Mouse (Mus musculus) cerebellum, postnatal 36 days (tissue): ENCODE measurements at regions not wholly inside any gene's neighbourhood (a gene's known extent, or its start where the extent isn't known, plus 50 kb on each side); places are given as distances from the start of the nearest gene placed in this dataset.

Experiments
- DNase-seq, 2 experiments: peaks; one replicate each; pipeline ENCODE4 v3.0.0; 2021 to 2022; ENCODE audit warnings: mixed read lengths in 2 of 2

DNA sequence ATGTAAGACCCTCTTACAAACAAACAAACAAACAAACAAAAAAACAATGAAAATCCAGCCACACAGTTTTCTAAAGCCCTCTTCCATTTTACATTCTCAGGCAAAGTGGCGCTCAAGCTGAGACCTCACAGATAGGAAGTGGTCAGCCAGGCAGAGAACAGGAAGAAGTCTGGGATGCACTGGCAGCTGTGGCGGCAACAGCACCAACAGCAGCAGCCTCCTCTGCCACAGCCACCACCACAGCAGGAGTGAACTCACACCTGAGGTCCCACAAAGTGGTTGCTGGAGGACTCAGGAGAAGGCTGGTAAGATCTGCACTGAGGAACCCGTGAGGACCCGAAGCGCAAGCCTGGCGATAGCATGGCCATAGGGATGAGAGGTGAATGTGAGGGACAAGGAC is 156.3 kb downstream of the Grm4 start:
- no peak for DNase-seq

DNA sequence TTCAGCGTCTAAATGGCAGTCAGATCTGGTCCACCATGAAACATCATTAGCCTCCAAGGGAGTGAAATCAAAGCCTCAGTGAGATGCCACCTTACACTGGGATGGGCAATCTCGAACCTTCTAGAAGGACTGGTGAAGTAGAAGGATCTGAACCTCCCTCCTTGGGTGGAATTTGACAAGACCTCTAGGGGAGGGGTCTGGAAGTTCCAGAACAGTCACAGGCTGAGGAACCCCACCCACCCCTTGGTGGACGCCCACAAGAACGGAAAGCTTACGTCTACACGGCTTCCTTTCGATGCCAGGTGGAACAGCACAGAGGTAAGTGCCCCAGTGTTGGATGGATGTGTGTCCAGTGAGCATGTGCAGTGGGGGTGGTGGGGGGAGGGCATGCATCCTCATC is 156.9 kb downstream of the Grm4 start:
- DNase-seq, result no peak

DNA sequence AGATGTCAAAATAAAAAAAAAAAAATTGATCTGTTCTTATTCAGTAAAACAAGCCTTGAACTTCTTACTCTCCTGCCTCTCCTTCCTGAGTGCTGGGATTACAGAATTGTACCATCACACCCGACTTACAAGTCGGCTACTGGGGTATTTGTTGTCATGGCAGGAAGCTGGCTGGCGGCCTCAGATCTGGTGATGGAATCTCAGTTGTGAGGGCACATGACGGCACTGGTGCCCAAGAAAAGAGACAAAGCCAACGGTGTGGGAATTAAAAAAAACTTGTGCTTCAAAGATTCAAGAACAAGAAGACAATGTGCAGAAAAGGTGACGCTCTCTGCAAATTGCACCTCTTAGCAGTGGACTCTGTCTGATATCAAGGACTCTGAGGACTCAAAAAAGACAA is 157.3 kb downstream of the Grm4 start:
- no peak for DNase-seq

DNA sequence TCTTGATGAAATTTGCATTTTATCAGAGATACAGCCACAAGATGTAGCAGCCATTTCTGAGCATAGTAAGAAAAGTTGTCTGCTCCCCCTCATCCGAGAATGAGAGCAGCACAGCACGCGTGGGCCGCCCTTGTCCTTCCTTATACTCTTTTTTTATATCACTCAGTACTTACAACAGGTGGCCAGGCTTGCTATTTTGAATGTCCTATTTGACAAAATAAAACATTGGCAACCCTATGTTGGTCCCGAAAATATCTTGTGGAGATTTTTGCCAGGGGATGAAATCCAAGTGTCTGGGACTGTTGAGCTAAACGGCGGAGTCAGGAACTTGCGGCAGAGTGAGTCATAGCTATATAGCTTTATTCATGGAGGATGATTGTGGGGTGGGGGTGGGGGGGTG is 158.0 kb upstream of the Lemd2 start:
- no peak for DNase-seq

DNA sequence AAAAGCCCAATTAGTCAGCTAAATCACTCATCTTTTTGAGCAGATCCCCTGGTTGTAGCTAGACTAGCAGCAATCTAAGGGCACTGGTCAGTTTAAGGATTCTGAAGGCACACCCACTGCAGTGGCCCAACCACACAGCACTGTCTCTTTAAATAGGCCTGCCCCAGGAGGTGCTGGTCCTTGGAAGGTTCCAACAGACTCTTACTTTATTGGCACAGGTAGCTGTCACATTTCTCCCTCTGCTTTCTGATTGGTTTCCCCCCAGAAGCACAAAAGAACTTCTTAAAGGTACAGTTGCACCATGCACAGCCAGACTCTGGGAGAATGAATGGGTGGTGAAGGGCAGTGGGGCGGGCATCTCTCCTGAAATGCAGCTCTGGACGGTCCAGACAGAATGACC is 157.1 kb upstream of the Lemd2 start:
- no peak for DNase-seq

DNA sequence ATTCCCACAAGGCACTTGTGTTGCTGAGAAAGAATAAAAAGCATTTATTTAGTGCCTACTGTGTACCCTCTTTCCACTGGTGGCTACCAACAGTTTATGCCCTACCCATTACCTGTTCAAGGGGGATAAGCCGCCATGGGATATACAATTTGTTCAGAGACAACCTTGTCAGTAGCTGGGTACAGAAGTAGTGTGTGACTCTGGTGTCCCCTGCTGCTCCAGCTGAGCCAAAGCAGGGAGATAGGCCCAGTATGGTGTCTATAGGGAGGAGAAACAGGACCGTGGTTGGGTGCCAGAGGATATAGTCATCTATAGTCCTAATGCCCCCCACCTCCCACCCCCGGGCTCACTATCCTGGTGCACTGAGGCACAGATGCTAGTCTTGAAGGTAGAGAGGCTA is 152.6 kb upstream of the Lemd2 start:
- no peak for DNase-seq

DNA sequence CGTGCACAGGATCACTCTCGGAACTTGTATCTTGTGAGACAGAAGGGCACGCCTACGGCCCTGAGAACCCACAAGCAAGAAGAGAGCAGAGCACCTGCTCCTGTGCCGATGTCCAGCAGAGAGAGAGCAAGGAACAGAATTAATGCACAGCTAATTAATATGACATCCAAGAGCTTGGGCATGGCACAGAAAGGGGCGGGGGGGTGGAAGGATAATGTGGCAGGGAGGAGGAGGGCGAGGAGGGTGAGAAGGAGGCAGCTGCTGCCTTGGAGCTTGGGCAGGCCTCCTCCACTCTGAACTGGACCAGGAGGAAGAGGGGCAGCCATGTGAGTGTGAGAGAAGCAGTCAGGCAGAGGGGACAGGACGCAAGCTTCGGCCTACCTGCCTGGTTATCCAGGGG is 151.4 kb upstream of the Lemd2 start:
- DNase-seq, result no peak

DNA sequence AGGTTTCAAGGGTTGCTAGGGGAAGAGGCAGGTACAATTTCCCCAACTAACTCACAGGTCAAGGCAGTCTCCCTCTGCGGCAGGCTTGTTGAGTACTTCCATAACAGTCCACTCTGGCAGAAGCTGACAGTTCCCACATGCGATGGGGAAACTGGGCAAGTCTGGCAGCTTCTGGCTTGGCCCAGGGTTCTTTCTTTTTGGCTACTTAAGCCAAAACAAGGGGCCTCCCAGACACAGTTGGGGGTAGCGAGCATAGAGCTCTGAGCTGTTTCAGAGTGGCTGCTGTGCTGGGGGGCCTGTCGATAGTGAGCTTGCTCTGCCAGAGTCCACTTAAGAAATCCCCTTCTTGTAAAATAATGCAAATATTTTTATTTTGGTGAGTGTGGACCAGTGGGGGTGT is 150.8 kb upstream of the Lemd2 start:
- DNase-seq, result no peak

DNA sequence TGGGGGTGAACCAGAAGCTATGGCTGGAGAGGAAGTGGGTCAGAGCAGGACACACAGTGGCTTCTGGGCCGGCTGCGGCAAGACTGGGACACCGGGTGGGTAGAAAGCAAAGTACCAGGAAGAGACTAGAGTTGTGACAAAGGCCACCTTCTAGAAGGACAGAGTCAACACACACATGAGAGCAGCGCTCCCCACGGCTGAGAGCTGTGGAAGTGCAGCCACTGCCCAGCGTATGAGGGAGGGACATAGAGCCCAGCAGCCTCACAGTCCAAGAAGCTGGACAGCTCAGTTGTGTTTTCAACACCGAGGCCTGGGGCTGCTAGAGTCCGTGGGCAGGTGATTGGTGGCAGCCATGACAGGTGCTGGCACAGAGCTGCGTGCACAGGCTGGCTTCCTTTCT is 145.6 kb upstream of the Lemd2 start:
- DNase-seq, result no peak

DNA sequence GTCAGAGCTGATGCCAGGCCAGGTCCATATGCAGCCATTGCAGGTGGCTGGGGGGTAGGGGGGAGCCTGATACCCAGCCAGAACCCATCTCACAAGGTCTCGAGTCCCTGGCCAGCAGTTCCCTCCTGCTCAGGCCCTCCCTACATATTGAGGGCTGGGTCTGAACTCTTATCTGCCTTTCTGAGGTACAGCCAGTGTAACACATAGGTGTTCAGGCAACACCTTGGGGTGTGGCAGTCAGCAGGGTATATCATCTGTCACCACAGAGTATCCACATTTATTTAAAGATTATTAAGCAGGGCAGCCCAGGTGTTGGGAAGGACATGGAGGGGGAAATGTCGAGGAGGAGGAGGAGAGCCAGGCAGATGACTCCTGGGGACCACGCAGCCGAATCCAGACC is 145.2 kb upstream of the Lemd2 start:
- no peak for DNase-seq

DNA sequence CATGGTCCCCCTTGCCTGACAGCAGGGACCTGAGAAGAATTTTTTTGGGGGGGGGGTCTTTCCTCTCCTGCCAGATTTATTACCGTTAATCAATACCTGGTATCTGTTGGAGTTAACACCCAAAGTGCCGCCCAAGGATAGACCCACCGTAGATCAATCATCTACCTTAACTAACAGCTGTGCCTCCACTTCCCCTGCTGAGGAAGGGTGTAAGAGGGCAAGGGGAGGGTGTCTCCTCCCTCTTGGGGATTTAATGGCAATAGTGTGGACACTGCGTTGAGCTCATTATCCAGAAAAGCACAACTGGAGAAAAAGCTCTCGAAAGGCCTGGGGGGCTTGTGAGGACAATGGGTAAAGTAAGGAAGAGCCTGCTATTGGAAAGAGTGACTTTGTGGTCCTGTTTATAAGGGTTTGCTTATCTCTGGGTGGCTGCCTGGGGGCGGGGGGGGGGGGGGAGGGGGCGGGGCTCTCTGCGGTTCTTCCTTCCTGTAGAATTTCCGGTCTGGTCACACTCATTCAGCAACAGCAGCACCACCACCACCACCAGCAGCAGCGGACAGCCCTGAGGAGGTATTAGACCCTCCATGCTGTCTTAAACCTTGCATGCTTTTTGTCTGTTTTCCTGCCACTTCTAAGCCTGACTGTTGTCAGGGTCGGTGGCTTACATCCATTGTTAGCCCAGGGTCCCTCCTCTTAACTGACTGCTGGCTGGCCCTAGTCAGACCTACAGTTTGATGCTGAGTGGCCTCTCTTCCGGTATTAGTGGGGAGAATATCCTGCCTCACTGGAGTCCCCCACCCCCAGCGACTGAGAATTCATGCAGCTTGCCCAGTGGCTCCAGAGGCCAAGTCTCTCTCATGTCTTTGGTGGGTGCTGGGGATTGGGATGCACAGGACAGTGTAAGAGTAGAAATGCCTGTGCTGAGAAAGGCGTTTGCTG is 138.0 kb upstream of the Lemd2 start:
- no peak for DNase-seq

DNA sequence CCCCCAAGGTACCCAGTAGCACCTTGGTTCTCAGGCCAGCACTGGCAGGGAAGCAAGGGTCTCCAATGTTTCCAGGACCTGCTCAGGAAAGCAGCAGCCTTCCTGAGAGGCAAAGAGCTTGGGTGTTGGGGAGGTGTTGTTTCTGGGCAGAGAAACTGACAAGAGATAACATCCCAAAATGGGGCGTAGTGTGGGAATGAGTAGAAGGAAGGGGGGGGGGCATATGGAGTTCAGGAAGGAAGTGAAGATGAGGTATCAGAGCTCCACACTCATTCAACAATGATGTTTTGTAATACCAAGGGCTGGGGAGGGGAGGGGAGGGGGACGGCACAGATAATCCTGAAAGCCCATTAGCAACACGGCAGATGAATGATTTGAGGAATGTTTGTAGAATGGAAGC is 135.6 kb upstream of the Lemd2 start:
- DNase-seq, result no peak

DNA sequence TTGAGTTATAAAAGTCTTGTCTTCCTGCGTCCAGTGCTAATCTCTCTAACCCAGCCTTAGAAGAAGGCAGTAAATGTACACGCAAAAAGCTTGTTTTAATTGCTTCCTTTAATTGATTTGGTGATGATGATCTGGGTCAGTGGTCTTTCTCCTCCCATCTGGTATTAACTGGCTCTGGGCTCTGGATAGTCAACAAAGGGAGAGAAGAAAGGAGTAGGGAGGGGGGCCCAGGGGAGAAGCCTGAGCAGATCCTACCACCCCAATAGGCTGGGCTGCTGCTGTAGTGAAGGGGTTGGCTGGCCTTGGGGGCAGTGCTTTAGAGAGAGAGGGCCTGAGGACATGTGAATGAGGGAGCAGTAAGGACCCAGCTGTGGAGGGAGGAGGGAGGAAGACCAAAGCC is 135.0 kb upstream of the Lemd2 start:
- DNase-seq, result no peak

DNA sequence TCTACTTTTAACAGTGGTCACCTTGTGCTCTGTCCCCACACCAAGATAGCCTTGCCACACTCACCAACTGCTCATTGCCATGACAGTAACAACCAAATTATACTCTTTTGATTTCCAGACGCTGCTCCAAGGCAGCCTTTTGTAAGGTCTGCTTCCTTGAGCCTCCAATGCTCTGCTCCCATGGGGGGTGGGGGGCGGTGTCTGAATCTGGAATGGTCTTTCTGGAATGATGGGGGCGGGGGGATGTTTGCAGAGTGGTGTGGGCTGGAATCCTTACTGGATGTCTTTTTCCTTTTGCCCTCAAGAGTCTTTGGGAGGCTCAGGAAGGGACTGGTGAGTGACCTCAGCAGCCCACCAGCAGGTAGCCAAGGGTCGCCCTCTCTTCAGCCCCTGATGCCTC is 131.4 kb upstream of the Lemd2 start:
- DNase-seq, result no peak

DNA sequence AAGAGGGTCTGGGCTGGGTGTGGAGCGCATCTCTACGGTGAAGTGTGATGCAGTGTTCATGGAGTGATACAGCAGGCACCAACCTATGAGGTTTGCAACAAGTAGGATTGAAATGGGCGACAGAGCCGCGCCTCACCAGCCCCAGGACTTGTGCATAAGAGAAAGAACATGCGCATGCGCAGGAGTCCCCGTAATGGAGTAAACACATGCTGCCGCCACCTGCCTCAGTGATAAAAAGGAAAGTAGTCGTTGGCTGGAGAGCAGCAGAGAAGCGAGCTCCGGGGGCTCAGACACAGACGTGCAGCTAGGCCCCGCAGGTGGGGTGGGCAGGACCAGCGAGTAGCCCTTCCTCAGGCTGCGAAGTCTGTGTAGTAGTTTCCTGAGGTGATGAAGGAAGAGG is 129.3 kb upstream of the Lemd2 start:
- DNase-seq, result no peak

DNA sequence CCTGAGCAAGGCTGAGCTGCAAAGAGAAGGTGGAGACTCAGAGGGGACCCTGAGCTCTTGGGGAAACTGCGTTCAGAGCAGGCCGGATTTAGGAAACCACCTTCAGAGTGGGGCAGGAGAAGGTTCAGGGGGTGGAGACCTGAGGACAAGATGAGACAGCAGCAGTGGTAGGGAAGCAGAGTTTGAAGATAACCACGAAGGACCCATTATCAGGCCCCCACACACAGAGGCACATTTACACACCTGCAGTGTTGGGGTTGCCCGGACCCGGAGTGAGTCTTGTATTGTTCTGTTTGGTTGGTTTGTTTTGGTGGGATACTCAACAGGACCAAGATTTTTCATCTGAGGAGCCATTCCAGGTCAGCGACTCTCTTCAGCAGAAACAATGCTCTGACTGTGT is 128.9 kb upstream of the Lemd2 start:
- DNase-seq, result no peak

DNA sequence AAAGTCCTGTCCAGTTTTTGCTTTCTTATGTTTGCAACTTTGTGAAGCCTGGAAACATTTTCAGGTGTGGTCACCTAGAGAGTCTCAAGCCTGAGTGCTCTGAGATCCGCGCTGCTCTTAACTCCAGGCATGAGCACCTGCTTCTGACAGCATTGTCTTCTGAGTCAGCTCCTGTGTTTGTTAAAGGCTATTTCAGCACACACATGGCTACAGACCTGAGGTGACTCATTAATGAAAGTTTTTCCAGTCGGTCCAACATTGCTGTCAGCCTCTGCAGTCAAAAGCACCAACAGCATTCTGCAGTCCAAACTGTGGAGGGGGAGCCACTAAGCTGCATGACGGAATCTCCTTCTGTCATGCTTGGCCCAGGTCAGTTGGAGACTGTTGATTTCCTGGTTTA is 127.8 kb upstream of the Lemd2 start:
- no peak for DNase-seq

DNA sequence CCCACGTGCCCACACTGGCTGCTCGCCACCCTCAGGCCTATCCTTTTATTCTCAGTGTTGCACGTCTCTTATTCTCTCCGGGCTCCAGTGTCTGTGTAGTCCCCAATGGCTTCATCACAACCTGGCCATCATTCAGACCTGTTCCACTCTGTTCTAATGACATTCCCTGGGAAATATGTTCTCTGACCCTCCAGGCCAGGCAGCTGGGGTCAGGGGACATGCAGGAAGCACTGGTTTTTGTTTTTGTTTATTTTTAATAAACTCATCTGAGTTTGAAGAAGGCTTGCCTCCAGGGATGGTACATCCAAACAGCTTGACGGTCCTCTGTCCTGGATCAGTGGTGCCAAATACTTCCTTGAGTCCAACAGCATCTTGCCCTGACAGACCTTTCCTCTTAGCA is 127.4 kb upstream of the Lemd2 start:
- no peak for DNase-seq

DNA sequence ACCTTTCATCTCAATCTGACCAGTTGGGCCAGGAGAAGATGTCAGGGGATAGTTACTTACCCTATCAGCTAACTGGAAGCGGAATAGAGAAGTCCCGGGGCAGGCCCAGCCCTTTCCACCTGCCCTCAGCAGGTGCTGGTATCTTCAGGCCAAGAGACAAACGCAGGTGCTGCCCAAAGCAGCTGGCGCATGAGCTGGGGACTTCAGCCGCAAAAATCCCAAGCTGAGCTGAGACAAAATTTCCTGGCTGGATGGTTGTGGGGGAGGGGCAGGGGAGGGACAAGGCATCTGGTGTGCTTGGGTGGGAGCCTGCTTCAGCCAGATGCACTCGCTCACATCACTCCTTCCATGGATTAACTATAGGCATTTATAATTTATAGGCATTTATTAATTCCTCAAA is 125.5 kb upstream of the Lemd2 start:
- DNase-seq, result no peak

DNA sequence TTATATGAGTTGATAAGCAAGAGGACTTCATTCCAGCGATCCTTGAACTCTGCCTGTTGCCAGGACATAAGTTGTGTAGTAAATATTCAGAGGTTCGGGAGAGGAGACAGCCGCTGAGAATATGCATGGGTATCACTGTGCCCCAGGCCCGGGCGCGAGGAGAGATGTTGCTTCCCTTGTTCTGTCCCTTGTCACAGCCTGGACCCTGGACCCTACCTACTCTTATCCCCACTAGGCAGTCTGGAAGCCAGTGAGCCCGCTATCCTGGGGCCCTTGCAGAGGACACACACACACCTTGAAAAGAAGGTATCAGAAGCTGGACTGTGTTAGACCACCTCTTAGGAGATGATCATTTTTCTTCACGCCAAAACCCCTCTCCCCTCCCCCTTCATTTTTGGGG is 124.9 kb upstream of the Lemd2 start:
- no peak for DNase-seq

DNA sequence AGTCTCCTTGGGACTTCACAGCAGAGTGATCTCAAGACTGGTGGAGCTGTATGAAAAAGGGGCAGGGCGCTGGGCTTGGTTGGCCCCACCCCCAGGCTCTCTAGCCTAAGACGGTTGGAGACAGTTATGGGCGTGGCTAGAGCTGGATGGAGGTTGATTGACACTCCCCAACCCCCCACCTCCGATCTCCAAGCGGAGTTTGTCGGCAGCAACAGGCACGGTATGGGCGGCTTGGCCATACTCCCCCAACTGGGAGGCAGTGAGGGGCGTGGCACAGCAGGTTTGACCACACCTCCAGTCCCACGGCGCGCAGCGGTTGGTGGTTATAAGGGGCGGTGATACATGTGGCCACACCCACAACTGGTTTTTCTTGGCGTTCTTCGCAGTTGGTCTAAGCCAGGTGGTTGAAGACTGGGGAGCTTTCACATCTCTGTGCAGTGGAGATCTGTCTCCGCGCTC is 120.8 kb upstream of the Lemd2 start:
- DNase-seq, result no peak

DNA sequence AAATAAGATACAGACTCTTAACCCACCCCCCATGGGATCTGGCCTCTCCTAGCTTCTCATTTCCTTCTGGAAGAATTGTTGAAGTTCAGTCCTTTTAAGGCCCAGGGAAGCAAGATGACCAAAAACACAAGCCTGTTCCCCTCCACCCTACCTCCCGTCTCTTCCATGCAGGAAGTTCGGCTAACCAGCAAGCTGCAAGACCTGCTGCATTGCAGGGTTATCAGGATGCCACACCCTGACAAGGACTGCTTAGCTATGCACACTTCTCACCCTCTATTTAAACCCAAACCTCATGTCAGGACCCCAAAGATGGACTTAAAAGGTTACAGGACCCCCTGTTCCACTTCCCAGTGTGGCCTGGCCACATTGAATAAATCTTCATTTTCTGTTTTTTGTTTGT is 119.2 kb upstream of the Lemd2 start:
- no peak for DNase-seq

DNA sequence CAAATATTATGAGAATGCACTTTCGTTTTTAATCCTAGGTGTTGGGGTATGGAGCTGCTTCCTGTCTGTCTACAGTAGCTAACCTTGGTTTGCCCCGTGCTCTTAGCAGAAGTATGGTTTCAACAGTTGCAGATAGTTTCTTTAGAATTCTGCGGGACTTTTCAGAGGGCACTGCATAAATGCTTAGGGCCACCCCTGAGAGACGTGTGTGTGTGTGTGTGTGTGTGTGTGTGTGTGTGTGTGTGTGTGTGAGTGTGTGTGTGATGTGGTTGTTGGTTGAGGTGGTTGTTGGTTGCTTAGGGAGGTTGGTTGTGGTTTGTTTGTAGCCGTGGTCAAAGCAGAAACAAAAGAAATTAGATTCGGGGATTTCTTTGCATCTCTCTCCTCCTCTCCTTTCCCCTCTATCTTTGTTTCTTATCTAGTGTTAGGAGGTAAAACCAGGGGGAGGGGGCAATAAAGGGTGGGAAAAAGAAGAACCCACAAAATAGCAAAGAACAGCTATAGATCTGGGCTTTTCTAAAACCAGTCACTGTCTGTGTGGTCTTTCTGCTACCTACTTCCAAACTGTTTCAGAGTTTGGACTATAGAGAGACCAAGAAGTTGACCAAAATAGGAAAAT is 118.7 kb upstream of the Lemd2 start:
- DNase-seq, result no peak

DNA sequence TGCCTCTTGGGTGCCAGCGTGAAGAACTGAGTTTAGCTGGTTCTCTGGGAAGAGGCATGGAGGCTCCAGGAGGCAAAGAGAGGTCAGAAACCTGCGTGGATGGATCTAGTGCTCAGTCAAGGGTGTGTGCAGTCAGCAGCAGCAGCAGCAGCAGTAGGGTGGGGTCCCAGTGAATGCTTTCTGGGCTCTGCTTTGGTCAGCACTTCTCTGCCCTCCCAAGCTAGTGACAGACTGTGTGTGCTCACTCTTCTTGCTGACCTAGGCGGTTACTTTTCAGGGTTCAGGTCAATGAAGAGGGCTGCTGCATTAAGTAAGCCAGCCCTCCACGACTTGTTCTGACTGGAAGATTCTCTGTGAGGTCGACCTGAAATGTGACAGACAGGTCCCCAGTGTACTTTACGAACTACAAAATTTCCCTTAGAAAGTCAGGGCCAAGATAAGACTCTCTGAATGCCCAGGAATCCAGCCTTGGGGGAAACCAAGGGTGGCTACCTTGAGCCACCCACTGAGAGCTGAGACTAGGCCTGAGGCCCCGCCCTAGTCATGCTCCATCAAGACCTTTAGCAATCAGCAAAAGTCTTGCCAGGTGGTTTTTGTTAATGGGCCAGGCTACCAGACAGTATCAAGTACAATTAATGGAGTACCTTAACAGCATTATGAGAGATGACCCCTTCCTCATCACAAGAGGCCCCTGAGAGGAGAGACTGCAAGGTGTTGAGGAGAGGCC is 114.9 kb upstream of the Lemd2 start:
- DNase-seq, result no peak
